ENCODE assay signal across 9 mouse cellular contexts in the genomic region with DNA sequence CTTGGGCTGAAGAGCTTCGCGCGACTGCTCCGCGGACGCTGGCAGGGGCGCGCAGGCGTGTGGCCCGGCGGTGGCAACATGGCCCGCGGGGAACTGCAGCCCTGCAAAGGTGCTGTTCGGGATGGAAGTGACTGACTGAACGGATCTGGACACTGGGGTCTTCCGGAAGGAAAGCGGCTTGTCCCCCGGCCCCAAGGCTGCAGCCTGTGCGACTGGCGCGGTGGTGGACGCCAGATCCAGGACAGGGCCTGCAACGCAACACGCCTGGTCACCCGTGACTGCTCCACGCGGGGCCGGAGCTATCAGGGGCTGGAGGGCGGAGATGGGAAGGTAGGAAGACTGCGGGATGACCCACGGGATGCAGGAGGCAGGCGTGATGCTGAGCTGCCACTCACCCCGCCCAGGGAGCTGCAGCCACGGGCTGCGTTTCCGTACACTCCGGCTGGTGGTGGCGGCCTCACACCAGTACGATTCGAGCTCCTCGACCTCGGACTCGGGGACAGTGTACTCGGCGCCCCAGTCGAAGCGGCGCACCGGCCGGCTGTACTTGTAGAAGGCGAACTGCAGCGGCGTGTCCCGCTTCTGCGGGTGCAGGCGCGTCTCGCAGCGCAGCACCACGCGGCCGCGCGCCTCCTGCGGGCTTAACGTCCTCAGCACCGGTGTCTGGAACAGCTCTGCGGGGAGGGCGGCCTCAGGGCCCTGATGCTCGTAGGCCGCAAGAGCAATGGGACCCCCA. TPM values are rescaled to one million over a fixed set of nuclear protein-coding genes. Genes with fewer than 3 reads are reported as not detected.
A peak's percentile ranks its signal among the peaks of the same experiment; 100 is the strongest.
DNase-seq lines count a peak whose midpoint lies in the region; ATAC-seq lines count a peak whose summit lies in the region.
"Had no signal": no experiment of that assay in that cellular context is flagged by ENCODE, and none has a peak within 500 bp of the region (broad histone marks: within the 10 kb centered on the region; RNA-seq: fewer than 3 reads in every experiment).

No protein-coding gene starts in this region.

- no peaks in the 10 kb centered on the region for H3K36me3 ChIP-seq in heart, embryonic 11.5 days (ENCODE audit: control insufficient read depth, insufficient read depth, low read length)
- H3K36me3 ChIP-seq in midbrain, embryonic 14.5 days (ENCODE audit: control insufficient read depth, insufficient read depth, low read length), result no peaks in the 10 kb centered on the region
- no peaks in the 10 kb centered on the region for H3K36me3 ChIP-seq in stomach, embryonic 14.5 days (ENCODE audit: control insufficient read depth, insufficient read depth, low read length)
- H3K36me3 ChIP-seq: G1E had no signal

- intact Hi-C loops in heart, postnatal 25 days (cut with DNase I), result no loop called here
- intact Hi-C loops in heart, postnatal 14 days (cut with DNase I), result no loop called here
- intact Hi-C loops in left cerebral cortex, postnatal 4 days (cut with DNase I), result no loop called here

- ATAC-seq in heart, embryonic 11.5 days (replicated peaks; ENCODE audit: insufficient number of reproducible peaks, low FRiP score, low TSS enrichment), result peak; percentile 59; the same call in 1 of the 2 replicates
- ATAC-seq in midbrain, embryonic 14.5 days (ENCODE audit: low FRiP score, low TSS enrichment), result peak; percentile 72
- peak; percentile 64 for ATAC-seq in stomach, embryonic 14.5 days (ENCODE audit: insufficient number of reproducible peaks, insufficient read depth, low FRiP score, low read depth)

- H3K9ac ChIP-seq in heart, embryonic 11.5 days (ENCODE audit: low read depth, low read length), result peak overlapping the region; percentile 50; the same call in 1 of the 2 replicates
- peak overlapping the region; percentile 59 for H3K9ac ChIP-seq in midbrain, embryonic 14.5 days (replicated peaks; ENCODE audit: low read length)
- no peak overlapping the region for H3K9ac ChIP-seq in stomach, embryonic 14.5 days (replicated peaks; ENCODE audit: low read depth, low read length)

- peaks cover 58% of the 10 kb centered on the region for H3K27me3 ChIP-seq in heart, embryonic 11.5 days (ENCODE audit: control insufficient read depth, insufficient read depth, low read length)
- H3K27me3 ChIP-seq in midbrain, embryonic 14.5 days (ENCODE audit: control insufficient read depth, insufficient read depth, low read length), result peaks cover 32% of the 10 kb centered on the region
- peaks cover 20% of the 10 kb centered on the region; the same call in 1 of the 2 replicates for H3K27me3 ChIP-seq in stomach, embryonic 14.5 days (ENCODE audit: control insufficient read depth, insufficient read depth, low read length)

- WGBS in heart, embryonic 11.5 days (ENCODE audit: insufficient replicate concordance), result 1% methylated on average over 68 of the region's 71 CpGs
- WGBS in midbrain, embryonic 14.5 days, result under 1% methylated on average over 67 of the region's 71 CpGs
- under 1% methylated on average over 71 of the region's 71 CpGs for WGBS in stomach, embryonic 14.5 days

- DNase-seq in heart, postnatal 25 days (ENCODE audit: low spot score), result no peak
- peak; percentile 75 for DNase-seq in ZHBTc4 (ENCODE audit: low read depth, low spot score)
- peak; percentile 52 for DNase-seq in embryo, embryonic 10.5 days (ENCODE audit: low spot score)
- DNase-seq in heart, postnatal 14 days, result peak; percentile 19 to 23
- DNase-seq in left cerebral cortex, postnatal 4 days, result peak; percentile 36
- DNase-seq in midbrain, embryonic 14.5 days, result peak; percentile 81

- peak overlapping the region; percentile 91 for H3K4me2 ChIP-seq in heart, embryonic 11.5 days
- peak overlapping the region; percentile 83 for H3K4me2 ChIP-seq in midbrain, embryonic 14.5 days (ENCODE audit: low read length)
- H3K4me2 ChIP-seq in stomach, embryonic 14.5 days (replicated peaks; ENCODE audit: low read depth, low read length), result peak overlapping the region; percentile 93

- H3K4me3 ChIP-seq in heart, embryonic 11.5 days (ENCODE audit: low read depth, low read length), result peak overlapping the region; percentile 47
- peak overlapping the region; percentile 60 for H3K4me3 ChIP-seq in midbrain, embryonic 14.5 days (replicated peaks; ENCODE audit: low read depth, low read length)
- peak overlapping the region; percentile 46 for H3K4me3 ChIP-seq in stomach, embryonic 14.5 days (ENCODE audit: low read depth, low read length)

- no peak overlapping the region for H3K27ac ChIP-seq in heart, embryonic 11.5 days (ENCODE audit: low read depth, low read length)
- H3K27ac ChIP-seq in midbrain, embryonic 14.5 days (replicated peaks; ENCODE audit: low read depth, low read length), result no peak overlapping the region; the same call in 1 of the 2 replicates
- H3K27ac ChIP-seq in stomach, embryonic 14.5 days (ENCODE audit: low read length), result no peak overlapping the region

- H3K9me3 ChIP-seq in heart, embryonic 11.5 days (replicated peaks; ENCODE audit: control insufficient read depth, low read length), result no peaks in the 10 kb centered on the region
- no peaks in the 10 kb centered on the region for H3K9me3 ChIP-seq in midbrain, embryonic 14.5 days (ENCODE audit: control insufficient read depth, low read length)
- H3K9me3 ChIP-seq in stomach, embryonic 14.5 days (ENCODE audit: control insufficient read depth, low read depth, low read length), result no peaks in the 10 kb centered on the region

- H3K4me1 ChIP-seq in heart, embryonic 11.5 days (ENCODE audit: control insufficient read depth, insufficient read depth, low read length), result peaks cover 5% of the 10 kb centered on the region
- H3K4me1 ChIP-seq in midbrain, embryonic 14.5 days (ENCODE audit: control insufficient read depth, insufficient read depth, low read length), result peaks cover 4% of the 10 kb centered on the region; the same call in 1 of the 2 replicates
- H3K4me1 ChIP-seq in stomach, embryonic 14.5 days (ENCODE audit: control insufficient read depth, insufficient read depth, low read length), result peaks cover 7% of the 10 kb centered on the region; the same call in 1 of the 2 replicates

RNA-seq across cellular contexts. Expression of gene Fcrlb, which starts 5.1 kb away (rescaled TPM):
- not detected in 2 replicates for polyA plus RNA-seq in heart, embryonic 11.5 days (2014; fragmentation: Nextera tagmentation; extraction: Ambion mirVana)
- not detected for total RNA-seq in heart, postnatal 25 days (2021)
- not detected for total RNA-seq in heart, postnatal 14 days (2021)
- total RNA-seq in left cerebral cortex, postnatal 4 days (2021), result not detected
- 0.34 and 0.71 TPM in 2 replicates for polyA plus RNA-seq in midbrain, embryonic 14.5 days (2014; fragmentation: Nextera tagmentation; extraction: Ambion mirVana)
- not detected in 2 replicates for polyA plus RNA-seq in stomach, embryonic 14.5 days (2014; fragmentation: Nextera tagmentation; extraction: Ambion mirVana)
- total RNA-seq: G1E had no signal
- polyA plus RNA-seq: G1E had no signal

RNA-seq across cellular contexts. Expression of gene Fcrla, which starts 19.8 kb away (rescaled TPM):
- 0.36 TPM in 1 of 2 replicates, not detected in the other for polyA plus RNA-seq in heart, embryonic 11.5 days (2014; fragmentation: Nextera tagmentation; extraction: Ambion mirVana)
- total RNA-seq in heart, postnatal 25 days (2021), result under 1 TPM; 0.45 to 0.73 TPM
- under 1 TPM; 0.84 to 1.00 TPM for total RNA-seq in heart, postnatal 14 days (2021)
- total RNA-seq in left cerebral cortex, postnatal 4 days (2021), result not detected
- polyA plus RNA-seq in midbrain, embryonic 14.5 days (2014; fragmentation: Nextera tagmentation; extraction: Ambion mirVana), result not detected in 2 replicates
- 0.18 TPM in 1 of 2 replicates, not detected in the other for polyA plus RNA-seq in stomach, embryonic 14.5 days (2014; fragmentation: Nextera tagmentation; extraction: Ambion mirVana)

RNA-seq across cellular contexts. Expression of gene Dusp12, which starts 22.3 kb away (rescaled TPM):
- polyA plus RNA-seq in heart, embryonic 11.5 days (2014; fragmentation: Nextera tagmentation; extraction: Ambion mirVana), result 25.6 and 28.0 TPM in 2 replicates
- total RNA-seq in heart, postnatal 25 days (2021), result 1 to 10 TPM; 6.7 to 7.0 TPM
- 1 to 10 TPM; 7.4 TPM for total RNA-seq in heart, postnatal 14 days (2021)
- 10 to 100 TPM; 24.4 to 24.8 TPM for total RNA-seq in left cerebral cortex, postnatal 4 days (2021)
- 40.9 and 44.0 TPM in 2 replicates for polyA plus RNA-seq in midbrain, embryonic 14.5 days (2014; fragmentation: Nextera tagmentation; extraction: Ambion mirVana)
- polyA plus RNA-seq in stomach, embryonic 14.5 days (2014; fragmentation: Nextera tagmentation; extraction: Ambion mirVana), result 38.9 and 40.5 TPM in 2 replicates

RNA-seq across cellular contexts. Expression of gene Gm26620, which starts 22.8 kb away (rescaled TPM):
- polyA plus RNA-seq in heart, embryonic 11.5 days (2014; fragmentation: Nextera tagmentation; extraction: Ambion mirVana), result 0.38 and 0.66 TPM in 2 replicates
- under 1 TPM; 0.31 to 0.34 TPM for total RNA-seq in heart, postnatal 25 days (2021)
- total RNA-seq in heart, postnatal 14 days (2021), result under 1 TPM; 0.48 to 0.56 TPM
- total RNA-seq in left cerebral cortex, postnatal 4 days (2021), result 1 to 10 TPM in 1 of 2 experiments, not detected in 1; 1.3 TPM
- 0.90 and 0.95 TPM in 2 replicates for polyA plus RNA-seq in midbrain, embryonic 14.5 days (2014; fragmentation: Nextera tagmentation; extraction: Ambion mirVana)
- 0.45 and 1.5 TPM in 2 replicates for polyA plus RNA-seq in stomach, embryonic 14.5 days (2014; fragmentation: Nextera tagmentation; extraction: Ambion mirVana)

RNA-seq across cellular contexts. Expression of gene Atf6, which starts 40.1 kb away (rescaled TPM):
- polyA plus RNA-seq in heart, embryonic 11.5 days (2014; fragmentation: Nextera tagmentation; extraction: Ambion mirVana), result 13.7 and 17.0 TPM in 2 replicates
- 10 to 100 TPM; 56.5 to 58.9 TPM for total RNA-seq in heart, postnatal 25 days (2021)
- total RNA-seq in heart, postnatal 14 days (2021), result 10 to 100 TPM; 52.5 to 56.3 TPM
- 10 to 100 TPM; 14.1 to 14.8 TPM for total RNA-seq in left cerebral cortex, postnatal 4 days (2021)
- polyA plus RNA-seq in midbrain, embryonic 14.5 days (2014; fragmentation: Nextera tagmentation; extraction: Ambion mirVana), result 7.8 and 12.0 TPM in 2 replicates
- 10.8 and 11.8 TPM in 2 replicates for polyA plus RNA-seq in stomach, embryonic 14.5 days (2014; fragmentation: Nextera tagmentation; extraction: Ambion mirVana)
